Mouse (Mus musculus): ENCODE results near the gene Tcp11.

Gene Tcp11

DNA sequence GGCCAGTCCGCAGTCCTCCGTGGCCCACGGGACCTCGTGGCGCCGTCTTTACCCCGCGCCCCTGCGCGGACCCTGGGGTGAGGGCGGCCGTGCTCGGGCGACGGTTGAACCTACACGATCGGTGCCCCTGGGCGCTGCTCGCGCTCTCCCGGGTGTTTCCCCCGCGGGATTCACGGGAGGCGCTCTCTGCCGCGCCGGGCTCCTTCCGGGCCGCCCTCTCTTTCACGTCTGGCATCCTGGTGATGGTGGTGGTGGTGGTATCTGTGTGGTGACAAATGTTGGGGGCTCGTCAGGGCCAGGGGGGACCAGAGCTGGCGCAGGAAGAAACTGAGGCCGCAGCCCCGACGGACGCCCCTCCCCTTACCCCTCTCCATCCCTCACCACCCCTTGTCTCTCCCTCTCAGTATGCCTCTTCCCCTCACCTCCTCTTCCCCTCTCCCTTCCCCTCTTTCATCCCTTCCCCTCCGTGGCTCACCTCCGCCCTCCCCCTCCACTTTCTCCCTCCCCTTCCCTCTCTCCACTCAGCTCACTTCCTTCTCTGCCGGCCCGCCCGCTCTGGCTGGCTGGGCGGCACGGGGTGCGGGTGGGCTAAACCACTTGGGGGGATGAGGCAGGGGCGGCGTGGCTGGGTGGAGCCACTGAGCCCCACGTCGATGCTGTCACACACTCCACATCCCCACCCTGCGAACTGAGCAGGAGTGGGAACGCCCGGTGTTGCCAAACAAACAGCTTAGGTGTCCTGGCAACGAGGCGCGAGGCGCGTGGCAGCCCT lies at the start of gene Tcp11:
Gene Tcp11, minus strand, starts transcription at position 595 of the 772 bp plus-strand sequence.
- DNase-seq (ENCODE audit: low read depth, low spot score): peak; percentile 89

DNA sequence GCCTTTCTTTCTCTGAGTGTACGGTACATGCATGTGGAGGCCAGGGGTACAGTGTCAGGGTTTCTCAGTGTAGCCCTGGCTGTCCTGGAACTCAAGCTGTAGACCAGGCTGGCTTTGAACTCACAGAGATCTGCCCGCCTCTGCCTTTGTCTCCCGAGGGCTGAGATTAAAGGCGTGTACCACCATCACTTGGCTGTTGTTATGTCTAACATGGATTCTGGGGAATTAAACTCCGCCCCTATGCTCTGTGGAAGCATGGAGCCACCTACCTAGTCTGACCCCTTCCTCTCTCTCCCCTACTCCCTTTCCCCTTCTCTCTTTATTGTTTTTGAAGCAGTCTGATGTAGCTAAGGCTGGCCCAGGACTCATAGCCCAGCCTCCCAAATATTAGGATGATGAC lies 49.4 kb upstream of the Tcp11 start:
- DNase-seq (ENCODE audit: low read depth, low spot score): no peak

DNA sequence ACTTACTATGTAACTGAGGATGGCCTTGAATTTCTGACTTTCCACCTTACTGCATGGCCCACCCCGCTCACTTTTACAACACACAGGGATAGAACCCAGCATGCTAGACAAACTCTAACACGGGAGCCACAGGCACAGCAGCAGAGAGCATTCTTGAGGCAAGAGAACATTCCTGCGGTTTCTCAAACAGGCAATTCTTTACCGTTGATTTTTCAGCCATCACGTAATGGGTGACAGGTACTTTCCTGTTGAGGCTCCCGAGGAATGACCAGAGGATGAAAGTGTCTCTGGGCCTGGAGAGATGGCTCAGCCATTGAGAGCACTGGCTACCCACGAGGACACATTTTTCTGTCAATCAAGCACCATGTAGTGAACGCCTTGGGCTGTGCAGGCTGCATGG lies 43.9 kb upstream of the Tcp11 start:
- DNase-seq (ENCODE audit: low read depth, low spot score): no peak

DNA sequence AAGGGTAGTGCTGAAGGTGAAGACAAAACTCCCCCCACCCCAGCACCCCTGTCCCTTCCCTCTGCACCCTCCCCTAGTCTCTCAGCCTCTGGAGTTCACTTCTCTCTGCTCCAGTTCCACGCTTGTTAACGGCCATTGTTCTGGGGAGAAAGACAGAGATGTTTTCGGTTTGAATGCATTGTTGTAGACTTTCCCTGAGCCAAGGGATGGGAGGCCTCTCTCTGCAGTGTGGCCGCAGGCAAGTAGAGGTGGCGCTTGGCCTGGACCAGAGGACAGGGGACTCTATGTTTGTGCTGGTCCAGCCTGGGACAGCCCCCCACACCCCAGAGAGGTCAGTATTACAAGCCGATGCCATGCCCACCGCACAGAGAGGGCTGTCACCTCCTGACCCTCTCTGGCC lies 43.2 kb upstream of the Tcp11 start:
- DNase-seq (ENCODE audit: low read depth, low spot score): no peak

DNA sequence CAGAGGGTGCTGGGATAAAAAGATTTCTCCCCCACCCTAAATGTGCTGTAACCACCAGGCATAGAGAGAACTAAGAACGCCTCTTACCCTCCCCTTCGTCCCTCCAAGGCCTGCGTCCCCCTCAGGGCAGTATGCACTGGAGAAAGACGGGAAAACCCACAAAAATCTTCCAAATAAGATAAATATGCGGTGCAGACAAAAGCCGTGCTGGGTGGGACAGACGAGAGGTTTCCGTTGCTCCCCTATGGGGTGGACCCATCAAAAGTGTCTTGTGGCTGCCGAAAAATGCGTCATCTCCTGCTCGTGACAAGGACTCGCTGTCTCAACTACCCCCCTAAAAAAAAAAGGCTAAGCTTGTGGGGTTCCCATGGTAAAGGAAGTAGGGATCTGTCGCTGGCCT lies 42.5 kb upstream of the Tcp11 start:
- DNase-seq (ENCODE audit: low read depth, low spot score): no peak

DNA sequence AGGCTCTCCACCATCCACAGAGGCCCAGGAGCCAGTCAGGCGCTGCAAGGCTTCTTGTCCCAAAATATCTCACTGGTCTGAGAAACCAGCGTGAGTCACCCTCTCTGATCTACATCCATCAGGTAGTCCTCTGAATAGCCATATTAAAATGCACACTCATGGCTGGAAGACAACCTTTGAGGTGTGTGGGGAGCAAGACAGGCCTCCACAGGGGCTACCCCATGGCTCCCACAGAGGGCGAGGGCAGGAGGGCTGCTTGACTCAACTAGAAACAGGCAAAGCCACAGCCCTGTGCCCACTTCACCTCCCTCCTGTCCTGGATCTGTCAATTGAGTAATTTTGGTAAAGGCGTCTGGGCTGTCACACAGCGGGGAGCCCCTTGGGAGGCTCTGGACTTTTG lies 40.0 kb upstream of the Tcp11 start:
- no peak for DNase-seq (ENCODE audit: low read depth, low spot score)

DNA sequence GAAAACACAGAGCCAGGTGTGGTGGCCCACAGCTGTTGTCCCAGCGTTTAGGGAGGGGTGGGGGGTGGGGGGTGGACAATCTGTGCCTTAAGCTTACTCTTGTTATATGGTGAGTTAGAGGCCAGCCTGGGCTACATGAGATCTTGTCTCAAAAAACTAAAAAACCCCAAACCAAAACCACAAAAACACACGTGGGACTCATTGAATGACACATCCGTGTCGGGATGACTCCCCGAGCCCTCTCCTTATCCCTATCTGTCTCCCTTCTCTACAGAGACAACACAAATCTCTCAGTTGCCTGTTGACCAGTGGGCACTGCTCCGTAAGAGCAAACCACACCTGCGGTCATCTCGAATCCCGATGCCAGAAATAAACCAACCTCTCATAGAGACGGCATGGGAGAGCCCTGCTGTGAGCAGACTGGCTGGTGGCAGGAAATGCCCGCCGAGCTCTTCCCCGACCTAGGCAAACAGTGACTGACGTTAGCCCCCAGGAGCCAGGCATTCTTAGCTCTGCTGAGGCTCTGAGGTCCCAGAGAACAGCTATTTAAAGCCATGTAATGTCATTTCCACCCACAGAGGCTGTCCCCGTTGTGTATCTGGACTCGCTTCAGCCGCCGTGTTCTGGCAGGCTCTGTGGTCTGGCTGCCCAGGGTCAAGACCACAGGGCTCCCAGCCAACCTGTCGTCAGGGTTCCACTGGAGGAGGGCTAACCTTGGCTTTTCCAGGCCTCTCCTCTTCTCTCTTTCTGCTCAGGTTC lies 37.2 kb upstream of the Tcp11 start:
- peak; percentile 25 for DNase-seq (ENCODE audit: low read depth, low spot score)

DNA sequence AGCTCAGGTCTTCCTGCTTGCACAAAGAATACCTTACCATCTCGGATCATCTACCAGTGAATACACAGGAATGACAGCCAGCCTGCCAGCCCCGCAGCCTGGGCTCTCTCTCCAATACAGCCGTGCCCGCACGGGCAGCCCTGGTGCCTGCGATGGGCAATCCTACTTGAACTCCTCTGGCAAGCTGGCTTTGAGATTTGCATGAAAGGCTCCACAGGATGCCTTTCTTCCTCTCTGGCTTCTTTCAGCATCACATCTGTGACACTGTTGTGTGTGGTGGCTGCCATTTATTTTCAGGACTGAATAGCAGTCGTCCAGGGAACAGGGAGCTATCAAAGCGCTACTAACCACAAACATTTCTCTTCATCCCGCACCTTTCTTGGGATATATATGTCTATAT lies 35.9 kb upstream of the Tcp11 start:
- DNase-seq (ENCODE audit: low read depth, low spot score): no peak

DNA sequence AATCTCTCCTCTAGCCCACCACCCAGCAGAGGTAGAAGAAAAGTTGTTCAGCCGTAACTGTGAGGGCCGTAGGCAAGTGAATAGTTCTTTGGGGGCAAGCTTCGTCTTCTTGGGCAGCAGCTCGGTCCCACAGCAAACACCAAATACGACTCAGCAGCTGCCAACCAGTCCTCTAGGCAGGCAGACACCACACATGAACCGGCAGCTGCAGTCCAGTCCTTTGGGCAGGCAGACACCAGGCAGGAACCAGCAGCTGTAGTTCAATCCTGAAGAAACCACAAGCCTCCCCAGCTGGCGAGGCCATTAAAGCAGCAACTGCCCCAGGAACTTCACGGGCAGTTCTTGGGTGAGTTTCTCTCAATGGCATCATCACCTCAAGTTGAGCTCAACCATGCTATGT lies 31.8 kb upstream of the Tcp11 start:
- DNase-seq (ENCODE audit: low read depth, low spot score): no peak

DNA sequence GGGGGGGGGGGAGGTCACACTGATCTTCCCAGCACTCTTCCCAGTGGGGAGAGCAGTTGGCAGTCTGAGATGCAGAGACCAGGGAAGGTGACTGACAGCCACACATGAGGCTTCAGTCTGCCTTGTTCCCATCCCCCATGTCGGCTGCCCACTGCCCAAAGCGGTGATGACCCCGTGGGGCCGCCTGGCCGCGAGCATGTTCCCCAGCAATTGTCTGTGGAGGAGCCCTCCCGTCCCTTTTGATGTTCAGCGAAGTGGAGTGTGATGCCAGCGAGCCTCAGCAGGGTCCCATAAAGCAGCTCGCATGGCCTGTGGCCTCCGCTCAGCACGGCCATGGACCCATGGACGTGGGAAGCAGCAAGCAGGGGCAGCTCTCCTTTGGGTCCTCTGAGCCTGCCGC lies 26.8 kb upstream of the Tcp11 start:
- no peak for DNase-seq (ENCODE audit: low read depth, low spot score)

DNA sequence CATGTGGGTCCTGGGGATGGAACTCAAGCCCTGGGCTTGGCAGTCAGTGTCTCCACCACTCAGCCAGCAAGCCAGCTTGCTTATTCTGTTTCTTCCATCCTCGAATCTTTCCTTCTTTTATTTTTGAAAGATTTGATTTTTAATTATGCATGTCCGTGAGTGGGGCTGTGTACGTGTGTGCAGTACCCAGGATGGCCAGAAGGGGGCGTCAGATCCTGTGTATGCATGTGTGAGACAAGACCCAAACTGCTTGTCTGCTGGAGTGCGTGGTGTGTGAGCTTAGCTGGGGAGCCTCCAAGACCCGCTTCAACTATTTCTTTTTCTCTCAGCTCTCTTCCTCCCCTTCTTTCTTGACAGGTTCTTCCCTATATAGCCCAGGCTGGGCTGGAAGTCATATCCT lies 25.9 kb upstream of the Tcp11 start:
- peak; percentile 25 for DNase-seq (ENCODE audit: low read depth, low spot score)

DNA sequence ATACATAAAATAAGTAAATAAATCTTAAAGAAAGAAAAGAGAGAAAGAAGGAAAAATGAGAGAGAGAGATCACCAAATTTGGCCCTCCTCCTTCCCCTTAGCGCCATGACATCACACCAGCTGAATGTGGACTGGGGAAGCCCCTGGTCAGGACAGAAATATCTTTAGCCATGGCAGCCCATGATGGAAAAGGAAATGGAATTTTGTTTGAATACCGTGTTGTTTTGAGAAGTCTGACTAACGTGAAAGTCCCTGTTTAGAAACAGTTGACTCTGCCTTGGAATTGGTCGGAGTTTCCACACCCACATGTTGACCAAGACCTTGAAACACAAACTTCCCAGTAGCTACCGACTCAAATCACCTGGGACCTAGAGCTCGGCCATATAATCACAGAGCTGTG lies 24.0 kb upstream of the Tcp11 start:
- no peak for DNase-seq (ENCODE audit: low read depth, low spot score)

DNA sequence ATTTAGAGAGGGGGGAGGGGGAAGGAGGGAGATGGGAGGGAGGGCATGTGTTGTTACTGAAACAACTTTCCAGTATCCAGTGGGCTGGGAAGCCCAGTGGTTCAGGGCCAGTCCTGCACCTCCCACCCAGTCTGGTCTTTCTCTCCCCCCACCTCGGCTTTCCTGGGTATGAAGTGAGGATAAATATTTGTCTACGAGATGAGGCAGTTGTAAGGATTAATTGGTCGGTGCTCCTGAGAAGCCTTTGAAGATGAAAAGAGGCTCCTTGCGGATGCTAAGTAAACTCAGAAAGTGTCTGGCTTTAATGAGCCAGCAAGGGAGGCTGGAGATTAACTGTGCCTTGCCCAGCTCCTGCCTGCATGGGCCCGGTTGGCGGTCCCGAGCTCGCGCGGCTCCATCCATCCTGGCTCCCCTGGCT lies 21.5 kb upstream of the Tcp11 start:
- DNase-seq (ENCODE audit: low read depth, low spot score): no peak

DNA sequence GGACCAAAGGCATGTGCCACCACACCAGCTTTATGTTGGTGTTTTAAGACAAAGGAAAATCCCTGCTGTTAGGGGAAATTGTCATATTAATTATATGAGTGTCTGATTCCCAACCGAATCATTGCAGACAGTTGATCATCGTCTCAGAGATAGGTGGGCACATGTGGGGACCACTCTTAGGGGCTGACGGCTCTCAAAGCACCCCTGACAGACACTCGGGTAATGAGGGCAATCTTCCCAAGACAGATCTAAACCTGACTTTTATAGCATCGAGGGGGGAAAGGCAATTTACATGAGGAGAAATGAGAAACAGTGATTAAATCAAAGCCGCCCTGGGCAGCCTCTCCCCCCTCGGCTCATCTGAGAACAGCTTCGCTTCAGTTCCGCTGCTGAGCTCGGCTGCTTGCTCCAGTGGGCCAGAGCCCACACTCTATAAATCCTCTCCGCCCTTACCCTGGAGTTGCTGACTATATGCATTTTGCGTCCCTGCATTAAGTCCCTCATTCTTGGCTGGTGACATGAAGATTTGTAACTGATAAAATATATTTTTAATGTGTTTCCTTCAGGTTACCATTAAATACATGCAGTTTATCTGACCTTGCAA lies 20.9 kb upstream of the Tcp11 start:
- DNase-seq (ENCODE audit: low read depth, low spot score): no peak

DNA sequence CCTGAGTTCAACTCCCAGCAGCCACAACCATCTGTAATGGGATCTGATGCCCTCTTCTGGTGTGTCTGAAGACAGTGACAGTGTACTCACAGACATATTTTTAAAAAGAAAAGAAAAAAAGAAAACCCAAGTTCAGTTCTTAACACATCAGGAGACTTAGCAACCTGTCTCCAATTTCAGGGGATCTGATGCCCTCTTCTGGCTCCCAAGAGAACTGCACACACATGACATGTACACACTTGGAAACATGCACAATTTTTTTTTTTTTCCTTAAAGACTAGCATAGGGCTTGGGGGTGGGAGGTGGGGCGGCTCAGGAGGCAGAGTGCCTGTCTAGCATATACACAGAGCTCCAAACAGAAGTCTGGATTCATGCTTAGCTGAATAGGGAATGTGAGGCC lies 20.2 kb upstream of the Tcp11 start:
- DNase-seq (ENCODE audit: low read depth, low spot score): no peak

DNA sequence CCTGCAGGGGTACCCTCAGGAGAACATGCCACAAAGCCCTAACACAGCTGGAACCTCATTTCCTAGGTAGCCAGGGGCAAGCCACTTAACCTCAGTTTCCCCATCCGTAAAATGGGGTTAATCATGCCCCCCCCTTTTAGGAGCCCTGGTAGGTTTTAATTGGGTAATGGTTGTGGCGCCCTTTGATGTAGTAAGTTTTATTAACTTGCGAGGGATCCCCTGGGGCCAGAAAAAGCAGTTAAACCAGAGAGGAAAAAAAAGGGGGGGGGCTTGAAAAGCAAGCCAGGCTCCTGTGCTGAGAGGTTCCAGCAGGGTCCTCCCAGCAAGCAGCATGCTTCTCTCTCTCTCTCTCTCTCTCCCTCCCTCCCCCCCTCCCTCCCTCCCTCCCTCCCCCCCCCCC lies 18.6 kb upstream of the Tcp11 start:
- no peak for DNase-seq (ENCODE audit: low read depth, low spot score)

DNA sequence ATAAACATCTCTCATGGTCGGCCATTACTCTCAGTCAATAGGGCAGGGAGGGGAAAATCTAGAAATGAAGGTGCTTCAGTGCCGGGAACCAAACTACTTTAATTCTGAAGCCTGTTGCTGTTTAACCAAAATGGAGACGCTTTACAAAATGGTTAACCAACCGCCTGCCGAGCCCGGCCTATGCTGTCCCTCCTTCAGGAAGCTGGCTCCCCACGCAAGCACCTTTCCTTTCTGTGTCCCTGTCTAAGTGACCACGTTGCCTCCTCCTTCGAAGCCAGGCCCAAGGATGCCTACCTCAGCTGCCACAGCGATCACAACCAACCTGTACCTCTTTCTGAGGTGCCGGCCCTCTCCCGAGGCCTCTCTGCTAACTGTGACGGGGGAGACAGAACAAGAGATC lies 16.9 kb upstream of the Tcp11 start:
- DNase-seq (ENCODE audit: low read depth, low spot score): no peak

DNA sequence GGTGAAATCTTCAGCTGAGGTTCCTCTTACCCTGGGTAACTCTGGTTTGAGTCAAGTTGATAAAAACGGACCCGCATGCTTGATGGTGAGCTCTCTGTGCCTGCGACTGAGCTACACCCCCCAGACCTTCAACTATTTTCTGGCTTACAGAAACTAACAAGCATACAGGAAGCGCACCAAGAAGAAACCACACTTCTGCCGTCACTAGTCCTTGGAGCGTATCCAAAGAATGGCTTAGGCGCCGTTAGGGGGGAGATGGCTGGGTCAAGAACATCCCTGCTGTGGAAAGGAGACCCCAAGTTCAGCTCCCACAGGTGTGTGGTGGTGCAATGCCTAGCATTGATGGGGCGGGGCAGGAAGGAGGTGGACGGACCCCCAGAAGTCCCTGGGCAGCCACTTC lies 16.0 kb upstream of the Tcp11 start:
- DNase-seq (ENCODE audit: low read depth, low spot score): no peak

DNA sequence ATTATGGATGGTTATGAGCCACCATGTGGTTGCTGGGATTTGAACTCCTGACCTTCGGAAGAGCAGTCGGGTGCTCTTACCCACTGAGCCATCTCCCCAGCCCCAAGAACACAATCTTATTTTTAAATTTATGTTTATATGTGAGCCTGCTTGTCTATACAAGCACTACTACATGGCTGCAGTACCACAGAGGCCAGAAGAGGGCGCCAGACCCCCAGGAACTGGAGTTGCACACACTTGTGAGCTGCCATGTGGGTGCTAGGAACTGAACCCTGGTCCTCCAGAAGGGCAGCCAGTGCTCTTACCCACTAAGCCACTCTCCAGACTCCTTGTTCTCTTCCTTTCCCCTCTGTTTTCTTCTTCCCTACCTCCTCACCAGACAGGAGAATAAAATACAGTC lies 13.4 kb upstream of the Tcp11 start:
- DNase-seq (ENCODE audit: low read depth, low spot score): no peak

DNA sequence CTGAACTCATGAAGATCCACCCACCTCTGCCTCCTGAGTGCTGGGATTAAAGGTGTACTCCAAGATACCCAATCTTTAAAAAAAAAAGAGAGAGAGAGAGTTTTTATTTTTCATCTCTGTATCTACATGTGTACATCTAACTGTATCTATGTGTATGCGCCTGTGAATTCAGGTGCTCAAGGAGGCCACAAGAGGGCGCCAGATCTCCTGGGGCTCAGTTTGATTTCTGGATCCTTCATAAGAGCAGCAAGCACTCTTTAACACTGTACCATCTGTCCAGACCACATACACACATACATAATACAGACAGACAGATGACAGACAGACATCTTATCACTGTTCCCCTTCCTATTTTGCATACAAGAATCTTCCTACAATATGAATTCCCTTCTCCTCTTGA lies 11.9 kb upstream of the Tcp11 start:
- DNase-seq (ENCODE audit: low read depth, low spot score): no peak

DNA sequence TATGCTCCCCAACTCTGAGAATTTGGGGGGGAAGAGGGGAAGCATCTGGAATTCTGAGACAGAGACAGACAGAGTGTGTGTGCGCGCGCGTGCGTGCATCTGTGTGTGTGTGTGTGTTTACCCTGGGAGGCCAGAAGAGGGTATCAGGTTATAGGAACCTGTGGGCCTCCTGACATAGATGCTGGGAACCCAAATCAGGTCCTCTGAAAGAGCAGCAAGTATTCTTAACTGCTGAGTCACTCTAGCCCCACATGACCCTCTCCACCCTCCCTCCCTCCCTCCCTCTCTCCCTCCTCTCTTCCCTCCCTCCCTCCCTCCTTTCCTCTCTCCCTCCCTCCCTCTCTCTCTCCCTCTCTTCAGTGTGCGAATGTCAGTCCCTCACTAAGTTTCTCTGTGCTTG lies 8.3 kb upstream of the Tcp11 start:
- DNase-seq (ENCODE audit: low read depth, low spot score): no peak

DNA sequence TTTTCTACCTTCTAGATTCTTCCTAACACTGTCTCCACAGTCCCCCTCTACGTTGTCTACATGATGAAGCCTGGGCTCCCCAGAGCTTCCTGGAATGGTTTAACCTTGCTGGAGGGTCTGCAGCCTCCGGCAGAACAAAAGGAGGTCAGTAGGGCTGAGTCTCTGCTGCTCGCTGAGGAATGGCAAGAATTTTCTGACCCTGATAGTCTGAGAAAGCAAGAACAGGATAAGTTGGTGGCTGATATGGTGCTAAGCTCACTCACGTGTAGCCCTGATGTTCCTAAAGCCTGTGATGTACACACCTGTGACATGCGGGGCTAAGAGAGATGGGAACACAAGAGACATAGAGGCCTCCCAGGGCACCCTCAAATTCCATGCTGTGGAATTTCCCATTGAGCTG lies 7.0 kb upstream of the Tcp11 start:
- no peak for DNase-seq (ENCODE audit: low read depth, low spot score)

DNA sequence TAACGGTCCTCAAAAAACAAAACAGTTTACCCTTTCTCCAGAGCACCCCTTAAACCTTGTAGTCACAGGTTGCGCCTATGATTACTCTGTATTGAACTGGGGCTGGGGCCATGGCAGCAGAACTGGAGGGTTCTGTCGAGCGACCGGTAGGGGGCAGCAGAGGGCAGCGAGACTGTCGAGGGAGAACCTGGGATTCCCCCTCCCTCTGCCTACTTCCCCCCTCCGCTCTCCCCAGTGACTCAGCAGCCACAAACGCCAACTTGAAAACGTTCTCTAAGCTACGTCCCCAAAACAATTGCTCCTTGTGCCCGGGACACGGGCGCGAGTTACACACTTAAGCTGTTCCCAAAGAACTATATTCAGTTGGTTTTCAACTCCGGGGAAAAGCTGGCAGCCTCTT lies 4.5 kb upstream of the Tcp11 start:
- DNase-seq (ENCODE audit: low read depth, low spot score): peak; percentile 90

Measured in CD4-positive helper T cell, adult 2 months (primary cell).